Mouse (Mus musculus): ENCODE results near the gene Arhgap44.

- TF ChIP-seq POLR2A (IDR thresholded peaks at IDR 0.05; ENCODE audit: borderline replicate concordance, insufficient read depth, low read length) = no peak
- TF ChIP-seq CTCF (IDR thresholded peaks at IDR 0.05; ENCODE audit: borderline replicate concordance, insufficient read depth, low read depth, low read length) = no peak
These were observed 157.9 kb downstream of the Arhgap44 start for GRCm38 (mm10) chr11:65004836-65005235.
